Mouse (Mus musculus): ENCODE measurements around the gene Xkr8. TPM values are rescaled to one million over a fixed set of nuclear protein-coding genes. Genes with fewer than 3 reads are reported as not detected.

The Xkr8 gene
- polyA plus RNA-seq, 1 experiment from 2014 or later = 3.7 TPM

GRCm38 (mm10) chr4:132731616-132732015 lies 730 bp downstream of the Xkr8 start:
- H3K36me3 ChIP-seq (ENCODE audit: control insufficient read depth, insufficient read depth, low read length) = no peaks in the 10 kb centered on the region
- no peaks in the 10 kb centered on the region for H3K4me1 ChIP-seq (replicated peaks; ENCODE audit: control insufficient read depth, insufficient read depth, low read length)
- 54% methylated on average over 12 of the region's 12 CpGs for WGBS
- H3K4me3 ChIP-seq (ENCODE audit: low read depth, low read length) = peak overlapping the region; percentile 47
- H3K27me3 ChIP-seq (ENCODE audit: control insufficient read depth, insufficient read depth, low read length) = no peaks in the 10 kb centered on the region
- no peaks in the 10 kb centered on the region for H3K9me3 ChIP-seq (ENCODE audit: control insufficient read depth, low read length)
- H3K9ac ChIP-seq (ENCODE audit: low read depth, low read length) = no peak overlapping the region; the same call in 1 of the 2 replicates
- no peak overlapping the region for H3K27ac ChIP-seq (ENCODE audit: low read depth, low read length)
- peak overlapping the region; percentile 67 for H3K4me2 ChIP-seq (replicated peaks; ENCODE audit: low read depth, low read length)
- DNase-seq (ENCODE audit: low spot score) (no peak), ATAC-seq (ENCODE audit: low FRiP score) (no peak)

GRCm38 (mm10) chr4:132728233-132728632 lies 4.1 kb downstream of the Xkr8 start:
- no peak for DNase-seq (ENCODE audit: low spot score)
- H3K27ac ChIP-seq (ENCODE audit: low read depth, low read length) = no peak overlapping the region
- no peak overlapping the region for H3K4me2 ChIP-seq (replicated peaks; ENCODE audit: low read depth, low read length)
- no peaks in the 10 kb centered on the region for H3K4me1 ChIP-seq (replicated peaks; ENCODE audit: control insufficient read depth, insufficient read depth, low read length)
- no peak overlapping the region for H3K4me3 ChIP-seq (ENCODE audit: low read depth, low read length)
- peaks cover 3% of the 10 kb centered on the region; the same call in 1 of the 2 replicates for H3K36me3 ChIP-seq (ENCODE audit: control insufficient read depth, insufficient read depth, low read length)
- no peak overlapping the region for H3K9ac ChIP-seq (ENCODE audit: low read depth, low read length)
- H3K9me3 ChIP-seq (ENCODE audit: control insufficient read depth, low read length) = no peaks in the 10 kb centered on the region
- no peak for ATAC-seq (ENCODE audit: low FRiP score)
- 90% methylated on average over 8 of the region's 8 CpGs for WGBS
- no peaks in the 10 kb centered on the region for H3K27me3 ChIP-seq (ENCODE audit: control insufficient read depth, insufficient read depth, low read length)

- H3K4me2 ChIP-seq (replicated peaks; ENCODE audit: low read depth, low read length) = no peak overlapping the region
- no peak for DNase-seq (ENCODE audit: low spot score)
- no peak overlapping the region for H3K9ac ChIP-seq (ENCODE audit: low read depth, low read length)
- H3K36me3 ChIP-seq (ENCODE audit: control insufficient read depth, insufficient read depth, low read length) = peaks cover 7% of the 10 kb centered on the region; the same call in 1 of the 2 replicates
- no peaks in the 10 kb centered on the region for H3K9me3 ChIP-seq (ENCODE audit: control insufficient read depth, low read length)
- no peak overlapping the region for H3K4me3 ChIP-seq (ENCODE audit: low read depth, low read length)
- no peaks in the 10 kb centered on the region for H3K27me3 ChIP-seq (ENCODE audit: control insufficient read depth, insufficient read depth, low read length)
- no peaks in the 10 kb centered on the region for H3K4me1 ChIP-seq (replicated peaks; ENCODE audit: control insufficient read depth, insufficient read depth, low read length)
- 100% methylated on average over 1 of the region's 1 CpGs for WGBS
- no peak for ATAC-seq (ENCODE audit: low FRiP score)
- H3K27ac ChIP-seq (ENCODE audit: low read depth, low read length) = no peak overlapping the region
Observed at GRCm38 (mm10) chr4:132718251-132718650, 14.1 kb downstream of the Xkr8 start.

DNA sequence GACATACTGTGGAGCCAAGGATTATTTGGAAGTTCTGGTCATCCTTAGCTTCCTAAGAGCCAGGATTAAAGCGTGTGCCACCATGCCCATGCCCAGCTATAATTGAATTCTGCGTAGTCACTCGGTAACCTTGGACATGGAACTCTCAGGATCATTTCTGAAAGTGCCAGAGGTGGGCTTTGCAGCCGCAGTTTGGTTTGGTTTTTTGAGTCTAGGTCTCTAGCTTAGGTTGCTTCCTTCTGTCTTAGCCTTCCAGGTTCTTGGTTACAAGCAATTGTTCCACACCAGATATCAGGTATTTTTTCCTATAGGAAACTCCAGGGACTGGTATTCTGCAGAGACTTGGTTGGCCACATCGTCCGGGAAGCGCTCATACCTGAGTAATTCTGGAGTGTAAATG lies 19.2 kb downstream of the Xkr8 start:
- DNase-seq (ENCODE audit: low spot score) (no peak), ATAC-seq (ENCODE audit: low FRiP score) (no peak)
- Histone ChIP-seq H3K27ac (ENCODE audit: low read depth, low read length) (no peak overlapping the region), H3K4me1 (replicated peaks; ENCODE audit: control insufficient read depth, insufficient read depth, low read length) (no peaks in the 10 kb centered on the region), H3K9me3 (ENCODE audit: control insufficient read depth, low read length) (no peaks in the 10 kb centered on the region), H3K36me3 (ENCODE audit: control insufficient read depth, insufficient read depth, low read length) (peaks cover 9% of the 10 kb centered on the region), H3K4me3 (ENCODE audit: low read depth, low read length) (no peak overlapping the region), H3K9ac (ENCODE audit: low read depth, low read length) (no peak overlapping the region), H3K4me2 (replicated peaks; ENCODE audit: low read depth, low read length) (no peak overlapping the region), H3K27me3 (ENCODE audit: control insufficient read depth, insufficient read depth, low read length) (no peaks in the 10 kb centered on the region)
- WGBS = 97% methylated on average over 7 of the region's 7 CpGs

GRCm38 (mm10) chr4:132706885-132707284 lies 25.5 kb downstream of the Xkr8 start:
- 96% methylated on average over 8 of the region's 8 CpGs for WGBS
- H3K9ac ChIP-seq (ENCODE audit: low read depth, low read length) = no peak overlapping the region

DNA sequence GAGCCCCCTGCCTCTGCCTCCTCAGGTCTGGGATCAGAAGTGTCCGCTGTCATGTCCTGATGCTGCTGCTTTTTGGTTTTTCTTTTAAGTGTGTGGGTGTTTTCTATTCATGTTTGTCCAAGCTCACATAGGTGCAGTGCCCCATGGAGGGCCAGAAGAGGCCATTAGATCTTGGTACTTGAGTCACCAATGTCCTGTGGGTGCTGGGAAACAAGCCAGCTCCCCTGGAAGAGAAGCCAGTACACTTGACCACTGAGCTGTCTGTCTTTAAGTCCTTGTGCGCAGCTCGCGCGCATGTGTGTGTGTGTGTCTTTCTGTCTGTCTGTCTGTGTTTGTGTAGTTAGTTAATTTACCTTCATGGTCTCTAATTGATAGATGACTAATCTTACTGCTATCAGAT lies 30.3 kb downstream of the Xkr8 start:
- no peak overlapping the region for H3K4me3 ChIP-seq (ENCODE audit: low read depth, low read length)
- DNase-seq (ENCODE audit: low spot score) (no peak), ATAC-seq (ENCODE audit: low FRiP score) (no peak)
- WGBS = over 99% methylated on average over 5 of the region's 5 CpGs
- no peaks in the 10 kb centered on the region for H3K4me1 ChIP-seq (replicated peaks; ENCODE audit: control insufficient read depth, insufficient read depth, low read length)
- H3K9ac ChIP-seq (ENCODE audit: low read depth, low read length) = no peak overlapping the region
- 0 out of 2 replicates have a peak, but pooled peaks cover 4% of the 10 kb centered on the region for H3K36me3 ChIP-seq (ENCODE audit: control insufficient read depth, insufficient read depth, low read length)
- H3K9me3 ChIP-seq (ENCODE audit: control insufficient read depth, low read length) = no peaks in the 10 kb centered on the region
- H3K27ac ChIP-seq (ENCODE audit: low read depth, low read length) = no peak overlapping the region
- no peaks in the 10 kb centered on the region for H3K27me3 ChIP-seq (ENCODE audit: control insufficient read depth, insufficient read depth, low read length)
- H3K4me2 ChIP-seq (replicated peaks; ENCODE audit: low read depth, low read length) = no peak overlapping the region

More at GRCm38 (mm10) chr4:132706885-132707284, 25.5 kb downstream of the Xkr8 start:
- H3K27me3 ChIP-seq (ENCODE audit: control insufficient read depth, insufficient read depth, low read length) = no peaks in the 10 kb centered on the region
- no peaks in the 10 kb centered on the region for H3K9me3 ChIP-seq (ENCODE audit: control insufficient read depth, low read length)
- DNase-seq (ENCODE audit: low spot score) = no peak
- no peak overlapping the region for H3K4me2 ChIP-seq (replicated peaks; ENCODE audit: low read depth, low read length)
- no peak overlapping the region for H3K27ac ChIP-seq (ENCODE audit: low read depth, low read length)
- no peak for ATAC-seq (ENCODE audit: low FRiP score)
- H3K36me3 ChIP-seq (ENCODE audit: control insufficient read depth, insufficient read depth, low read length) = peaks cover 14% of the 10 kb centered on the region
- no peaks in the 10 kb centered on the region for H3K4me1 ChIP-seq (replicated peaks; ENCODE audit: control insufficient read depth, insufficient read depth, low read length)
- H3K4me3 ChIP-seq (ENCODE audit: low read depth, low read length) = no peak overlapping the region

- Histone ChIP-seq H3K27ac (ENCODE audit: low read depth, low read length) (no peak overlapping the region), H3K9me3 (ENCODE audit: control insufficient read depth, low read length) (no peaks in the 10 kb centered on the region), H3K9ac (ENCODE audit: low read depth, low read length) (no peak overlapping the region), H3K4me2 (replicated peaks; ENCODE audit: low read depth, low read length) (no peak overlapping the region), H3K4me3 (ENCODE audit: low read depth, low read length) (no peak overlapping the region), H3K27me3 (ENCODE audit: control insufficient read depth, insufficient read depth, low read length) (no peaks in the 10 kb centered on the region), H3K4me1 (replicated peaks; ENCODE audit: control insufficient read depth, insufficient read depth, low read length) (no peaks in the 10 kb centered on the region), H3K36me3 (ENCODE audit: control insufficient read depth, insufficient read depth, low read length) (peaks cover 8% of the 10 kb centered on the region)
- 92% methylated on average over 3 of the region's 3 CpGs for WGBS
- ATAC-seq (ENCODE audit: low FRiP score) (no peak), DNase-seq (ENCODE audit: low spot score) (no peak)
Observed at GRCm38 (mm10) chr4:132693366-132693765, 39.0 kb downstream of the Xkr8 start.

DNA sequence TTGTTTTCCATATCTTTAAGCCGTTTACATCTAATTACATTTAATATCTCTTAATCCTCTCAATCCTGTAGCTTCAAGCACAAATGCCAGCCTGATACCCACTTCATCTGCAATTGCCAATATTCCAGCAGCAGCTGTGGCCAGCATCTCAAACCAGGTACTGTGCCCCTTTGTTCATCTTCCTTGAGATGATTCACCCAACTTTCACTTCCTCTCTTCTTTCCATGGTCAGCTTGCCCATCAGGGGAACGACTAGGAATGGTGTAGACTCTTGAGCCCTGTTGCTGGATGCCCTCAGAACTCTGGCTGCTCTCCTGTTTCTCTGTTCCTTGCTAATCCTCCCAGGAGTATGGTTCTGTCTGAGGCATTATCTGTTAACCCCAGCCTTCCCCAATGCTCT lies 42.7 kb downstream of the Xkr8 start:
- peaks cover 8% of the 10 kb centered on the region for H3K36me3 ChIP-seq (ENCODE audit: control insufficient read depth, insufficient read depth, low read length)
- 87% methylated on average over 2 of the region's 2 CpGs for WGBS

DNA sequence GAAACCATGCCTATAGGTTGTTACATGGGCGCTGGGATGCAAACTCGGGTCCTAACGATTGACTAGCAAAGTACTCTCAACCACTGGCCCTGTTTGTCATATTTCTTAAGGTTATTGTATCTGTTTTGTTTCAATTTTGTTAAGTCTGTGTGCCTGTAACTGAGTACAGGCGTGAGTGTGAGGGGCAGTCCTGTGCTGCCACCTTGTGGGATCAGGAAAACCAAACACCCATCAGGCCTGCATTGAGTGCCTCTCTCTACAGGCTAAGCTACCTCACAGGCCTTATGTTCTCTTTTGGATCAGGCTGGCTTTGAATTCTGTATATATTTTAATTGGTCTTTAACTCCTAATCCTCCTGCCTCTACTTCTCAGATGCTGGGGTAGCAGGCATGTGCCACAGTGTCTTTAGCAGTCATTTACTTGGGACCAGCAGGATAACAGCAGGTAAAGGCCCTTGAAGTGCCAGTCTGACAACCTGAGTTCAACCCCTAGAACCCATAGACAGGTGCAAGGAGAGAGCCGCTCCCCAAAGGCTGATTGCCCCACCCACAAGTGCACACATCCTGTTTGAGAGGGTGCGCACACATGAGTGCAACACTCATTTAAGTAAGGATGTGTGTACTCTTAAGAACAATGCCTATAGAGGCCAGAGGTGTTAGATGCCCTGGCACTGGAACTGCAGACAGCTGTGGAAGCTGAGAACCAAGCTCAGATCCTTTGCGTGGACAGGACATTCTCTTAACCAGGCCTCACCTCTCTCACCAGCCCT lies 55.4 kb downstream of the Xkr8 start:
- WGBS = 89% methylated on average over 7 of the region's 7 CpGs
- Histone ChIP-seq H3K4me1 (replicated peaks; ENCODE audit: control insufficient read depth, insufficient read depth, low read length) (no peaks in the 10 kb centered on the region), H3K27ac (ENCODE audit: low read depth, low read length) (no peak overlapping the region), H3K27me3 (ENCODE audit: control insufficient read depth, insufficient read depth, low read length) (no peaks in the 10 kb centered on the region), H3K4me3 (ENCODE audit: low read depth, low read length) (no peak overlapping the region), H3K9ac (ENCODE audit: low read depth, low read length) (no peak overlapping the region), H3K36me3 (ENCODE audit: control insufficient read depth, insufficient read depth, low read length) (no peaks in the 10 kb centered on the region), H3K9me3 (ENCODE audit: control insufficient read depth, low read length) (no peaks in the 10 kb centered on the region), H3K4me2 (replicated peaks; ENCODE audit: low read depth, low read length) (no peak overlapping the region)
- peak; percentile 9 for DNase-seq (ENCODE audit: low spot score)
- no peak for ATAC-seq (ENCODE audit: low FRiP score)

More for the DNA sequence above, 42.7 kb downstream of the Xkr8 start:
- H3K27ac ChIP-seq (ENCODE audit: low read depth, low read length) = no peak overlapping the region
- H3K4me3 ChIP-seq (ENCODE audit: low read depth, low read length) = no peak overlapping the region
- no peaks in the 10 kb centered on the region for H3K27me3 ChIP-seq (ENCODE audit: control insufficient read depth, insufficient read depth, low read length)
- ATAC-seq (ENCODE audit: low FRiP score) = no peak
- no peaks in the 10 kb centered on the region for H3K4me1 ChIP-seq (replicated peaks; ENCODE audit: control insufficient read depth, insufficient read depth, low read length)
- H3K9ac ChIP-seq (ENCODE audit: low read depth, low read length) = no peak overlapping the region
- no peaks in the 10 kb centered on the region for H3K9me3 ChIP-seq (ENCODE audit: control insufficient read depth, low read length)
- H3K4me2 ChIP-seq (replicated peaks; ENCODE audit: low read depth, low read length) = no peak overlapping the region
- no peak for DNase-seq (ENCODE audit: low spot score)

Measured in hindbrain, embryonic 11.5 days (tissue).